Mouse (Mus musculus): Measurements from ENCODE around the gene Defb25.

The Defb25 gene

GRCm38 (mm10) chr2:152628066-152628465 is 5.2 kb upstream of the Defb25 start:
- in situ Hi-C loops (cut with MboI, MseI), result no loop called here

GRCm38 (mm10) chr2:152626774-152627591 is 4.1 kb upstream of the Defb25 start, which contains the start of gene Rem1:
TSS of gene Rem1 (plus strand) at chr2:152626951.
- in situ Hi-C loops (cut with MboI, MseI), result no loop called here

GRCm38 (mm10) chr2:152625256-152625655 is 2.4 kb upstream of the Defb25 start:
- in situ Hi-C loops (cut with MboI, MseI), result no loop called here

GRCm38 (mm10) chr2:152624566-152624965 is 1.7 kb upstream of the Defb25 start:
- in situ Hi-C loops (cut with MboI, MseI), result no loop called here

- in situ Hi-C loops (cut with MboI, MseI), result no loop called here
These were observed 702 bp downstream of the Defb25 start for GRCm38 (mm10) chr2:152622151-152622550.

GRCm38 (mm10) chr2:152620367-152621134 is 2.3 kb downstream of the Defb25 start:
- in situ Hi-C loops (cut with MboI, MseI), result no loop called here

- in situ Hi-C loops (cut with MboI, MseI), result loop anchor here (5.0 kb wide), 1 partner anchor 40 kb away; no protein-coding TSS in a partner anchor
These were observed 5.5 kb downstream of the Defb25 start for GRCm38 (mm10) chr2:152617374-152617773.

GRCm38 (mm10) chr2:152616470-152616869 is 6.4 kb downstream of the Defb25 start:
- in situ Hi-C loops (cut with MboI, MseI), result loop anchor here (5.0 kb wide), 1 partner anchor 41 kb away; no protein-coding TSS in a partner anchor

GRCm38 (mm10) chr2:152615563-152615962 is 7.3 kb downstream of the Defb25 start:
- in situ Hi-C loops (cut with MboI, MseI), result loop anchor here (5.0 kb wide), 1 partner anchor 42 kb away; no protein-coding TSS in a partner anchor

GRCm38 (mm10) chr2:152612193-152612592 is 10.7 kb downstream of the Defb25 start:
- in situ Hi-C loops (cut with MboI, MseI), result no loop called here

- in situ Hi-C loops (cut with MboI, MseI), result no loop called here
These were observed 14.1 kb downstream of the Defb25 start for GRCm38 (mm10) chr2:152608719-152609118.

GRCm38 (mm10) chr2:152607746-152608145 is 15.1 kb downstream of the Defb25 start:
- in situ Hi-C loops (cut with MboI, MseI), result no loop called here

- in situ Hi-C loops (cut with MboI, MseI), result no loop called here
These were observed 18.8 kb downstream of the Defb25 start, which contains the start of gene Defb36 for GRCm38 (mm10) chr2:152604057-152604456. TSS of gene Defb36 (plus strand) at chr2:152604327.

GRCm38 (mm10) chr2:152601275-152601960 is 21.4 kb downstream of the Defb25 start:
- in situ Hi-C loops (cut with MboI, MseI), result no loop called here

GRCm38 (mm10) chr2:152600076-152600475 is 22.8 kb downstream of the Defb25 start:
- in situ Hi-C loops (cut with MboI, MseI), result no loop called here

GRCm38 (mm10) chr2:152599299-152599698 is 23.6 kb downstream of the Defb25 start, which contains the start of gene Defb45:
TSS of gene Defb45 (minus strand) at chr2:152599399.
- in situ Hi-C loops (cut with MboI, MseI), result no loop called here

- in situ Hi-C loops (cut with MboI, MseI), result no loop called here
These were observed 33.8 kb downstream of the Defb25 start for GRCm38 (mm10) chr2:152589021-152589420.

- in situ Hi-C loops (cut with MboI, MseI), result no loop called here
These were observed 34.4 kb downstream of the Defb25 start for GRCm38 (mm10) chr2:152588450-152588849.

- in situ Hi-C loops (cut with MboI, MseI), result no loop called here
These were observed 35.8 kb downstream of the Defb25 start for GRCm38 (mm10) chr2:152586926-152587560.

GRCm38 (mm10) chr2:152580612-152581011 is 42.2 kb downstream of the Defb25 start:
- in situ Hi-C loops (cut with MboI, MseI), result no loop called here

GRCm38 (mm10) chr2:152580107-152580506 is 42.7 kb downstream of the Defb25 start, which contains the start of gene Defb19:
TSS of gene Defb19 (minus strand) at chr2:152580312.
- in situ Hi-C loops (cut with MboI, MseI), result no loop called here

All from regulatory T cell (primary cell).